Mouse (Mus musculus): Measurements from ENCODE around the gene Ppp1r15b. TPM values are rescaled to one million over a fixed set of nuclear protein-coding genes. Genes with fewer than 3 reads are reported as not detected.

Gene Ppp1r15b
- polyA plus RNA-seq, 1 experiment: 37.4 TPM

DNA sequence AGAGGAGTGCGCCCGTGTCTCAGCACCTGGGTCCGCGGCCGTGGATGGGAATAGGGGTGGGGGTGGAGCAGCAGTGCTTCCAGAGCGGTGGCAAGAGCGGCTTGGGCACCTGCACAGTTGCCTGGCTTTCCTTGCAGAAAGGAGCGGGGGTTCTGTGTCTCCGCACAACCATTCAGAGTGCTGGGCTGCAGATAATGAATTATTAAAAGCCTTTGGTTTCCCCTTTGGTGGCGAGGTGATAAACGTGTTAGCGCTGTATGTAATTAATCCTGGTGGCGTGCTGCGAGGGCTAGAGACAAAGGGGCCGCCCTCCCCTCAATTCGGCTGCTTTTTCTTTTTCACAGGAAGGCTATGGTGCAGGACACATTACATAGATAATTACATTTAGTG lies 51.8 kb downstream of the Ppp1r15b start:
- no peaks in the 10 kb centered on the region for H3K4me1 ChIP-seq (ENCODE audit: control insufficient read depth, insufficient read depth, low read length)
- no peak overlapping the region for H3K27ac ChIP-seq (ENCODE audit: insufficient read depth, low read depth, low read length)
- no peak for TF ChIP-seq CTCF (IDR thresholded peaks at IDR 0.05; ENCODE audit: low read depth, low read length)
- no peak overlapping the region for H3K4me3 ChIP-seq (ENCODE audit: insufficient read depth, low read length)

- Histone ChIP-seq H3K4me3 (ENCODE audit: insufficient read depth, low read length) (no peak overlapping the region), H3K27ac (ENCODE audit: insufficient read depth, low read depth, low read length) (no peak overlapping the region), H3K4me1 (ENCODE audit: control insufficient read depth, insufficient read depth, low read length) (no peaks in the 10 kb centered on the region)
- TF ChIP-seq CTCF (IDR thresholded peaks at IDR 0.05; ENCODE audit: low read depth, low read length) (no peak), POLR2A (IDR thresholded peaks at IDR 0.05; ENCODE audit: borderline replicate concordance, low read depth, low read length) (no peak)
These were observed 52.4 kb downstream of the Ppp1r15b start for GRCm38 (mm10) chr1:133183141-133183925.

GRCm38 (mm10) chr1:133187948-133188680 lies 57.2 kb downstream of the Ppp1r15b start:
- Histone ChIP-seq H3K4me3 (ENCODE audit: insufficient read depth, low read length) (no peak overlapping the region), H3K27ac (ENCODE audit: insufficient read depth, low read depth, low read length) (no peak overlapping the region), H3K4me1 (ENCODE audit: control insufficient read depth, insufficient read depth, low read length) (no peaks in the 10 kb centered on the region)
- no peak for TF ChIP-seq CTCF (IDR thresholded peaks at IDR 0.05; ENCODE audit: low read depth, low read length)

GRCm38 (mm10) chr1:133188719-133189118 lies 57.8 kb downstream of the Ppp1r15b start:
- H3K27ac ChIP-seq (ENCODE audit: insufficient read depth, low read depth, low read length): no peak overlapping the region
- no peaks in the 10 kb centered on the region for H3K4me1 ChIP-seq (ENCODE audit: control insufficient read depth, insufficient read depth, low read length)
- no peak for TF ChIP-seq POLR2A (IDR thresholded peaks at IDR 0.05; ENCODE audit: borderline replicate concordance, low read depth, low read length)
- TF ChIP-seq CTCF (IDR thresholded peaks at IDR 0.05; ENCODE audit: low read depth, low read length): no peak
- no peak overlapping the region for H3K4me3 ChIP-seq (ENCODE audit: insufficient read depth, low read length)

Other genes starting within 250 kb of the Ppp1r15b start
- 81.8 and 101 TPM in 2 replicates for gene Mdm4, start 100.6 kb upstream of the Ppp1r15b start, polyA plus RNA-seq (2012; ENCODE audit: insufficient read depth, insufficient read length, missing spikeins)
- 0.07 TPM in 1 of 2 replicates, not detected in the other for gene Pik3c2b, start 85.5 kb upstream of the Ppp1r15b start, polyA plus RNA-seq (2012; ENCODE audit: insufficient read depth, insufficient read length, missing spikeins)
- not detected in 2 replicates for gene Plekha6, start 33.1 kb downstream of the Ppp1r15b start, polyA plus RNA-seq (2012; ENCODE audit: insufficient read depth, insufficient read length, missing spikeins)
- gene Golt1a, start 178.7 kb downstream of the Ppp1r15b start, polyA plus RNA-seq (2012; ENCODE audit: insufficient read depth, insufficient read length, missing spikeins): not detected in 2 replicates
- not detected in 2 replicates for gene Kiss1, start 190.7 kb downstream of the Ppp1r15b start, polyA plus RNA-seq (2012; ENCODE audit: insufficient read depth, insufficient read length, missing spikeins)
- gene Ren1, start 219.4 kb downstream of the Ppp1r15b start, polyA plus RNA-seq (2012; ENCODE audit: insufficient read depth, insufficient read length, missing spikeins): not detected in 2 replicates
- not detected in 2 replicates for gene Etnk2, start 232.4 kb downstream of the Ppp1r15b start, polyA plus RNA-seq (2012; ENCODE audit: insufficient read depth, insufficient read length, missing spikeins)